In genomic region chr8:120227578-120227876, GRCm38 (mm10) we compare ENCODE assay signal across 9 mouse cellular contexts. TPM values are rescaled to one million over a fixed set of nuclear protein-coding genes. Genes with fewer than 3 reads are reported as not detected.
DNase-seq lines count a peak whose midpoint lies in the region; ATAC-seq and TF ChIP-seq lines count a peak whose summit lies in the region.
"Had no signal": no experiment of that assay in that cellular context is flagged by ENCODE, and none has a peak within 500 bp of the region (broad histone marks: within the 10 kb centered on the region; RNA-seq: fewer than 3 reads in every experiment).

No protein-coding gene starts in this region.

- no peaks in the 10 kb centered on the region for H3K9me3 ChIP-seq in kidney, postnatal 0 days (replicated peaks; ENCODE audit: low read length)
- no peaks in the 10 kb centered on the region for H3K9me3 ChIP-seq in embryonic facial prominence, embryonic 15.5 days (replicated peaks)
- no peaks in the 10 kb centered on the region for H3K9me3 ChIP-seq in hindbrain, postnatal 0 days (ENCODE audit: low read length)
- no peaks in the 10 kb centered on the region for H3K9me3 ChIP-seq in neural tube, embryonic 13.5 days

- H3K36me3 ChIP-seq in kidney, postnatal 0 days (ENCODE audit: insufficient read depth, low read length), result no peaks in the 10 kb centered on the region
- H3K36me3 ChIP-seq in embryonic facial prominence, embryonic 15.5 days, result no peaks in the 10 kb centered on the region
- no peaks in the 10 kb centered on the region for H3K36me3 ChIP-seq in hindbrain, postnatal 0 days (ENCODE audit: insufficient read depth, low read length)
- H3K36me3 ChIP-seq in neural tube, embryonic 13.5 days, result no peaks in the 10 kb centered on the region

- no peak overlapping the region; the same call in 1 of the 2 replicates for H3K4me3 ChIP-seq in kidney, postnatal 0 days (replicated peaks; ENCODE audit: low read depth, low read length)
- peak overlapping the region; percentile 65 for H3K4me3 ChIP-seq in embryonic facial prominence, embryonic 15.5 days (replicated peaks)
- H3K4me3 ChIP-seq in hindbrain, postnatal 0 days (ENCODE audit: low read length), result no peak overlapping the region; the same call in 1 of the 2 replicates
- H3K4me3 ChIP-seq in neural tube, embryonic 13.5 days, result peak overlapping the region; percentile 63

- H3K4me2 ChIP-seq in kidney, postnatal 0 days (ENCODE audit: low read length), result peak overlapping the region; percentile 95
- peak overlapping the region; percentile 97 for H3K4me2 ChIP-seq in embryonic facial prominence, embryonic 15.5 days (replicated peaks)
- peak overlapping the region; percentile 80 for H3K4me2 ChIP-seq in hindbrain, postnatal 0 days (ENCODE audit: low read depth, low read length)
- peak overlapping the region; percentile 82 for H3K4me2 ChIP-seq in neural tube, embryonic 13.5 days

- no peak overlapping the region for H3K9ac ChIP-seq in kidney, postnatal 0 days (ENCODE audit: low read depth, low read length)
- no peak overlapping the region for H3K9ac ChIP-seq in embryonic facial prominence, embryonic 15.5 days
- no peak overlapping the region for H3K9ac ChIP-seq in hindbrain, postnatal 0 days (replicated peaks; ENCODE audit: low read length)
- H3K9ac ChIP-seq in neural tube, embryonic 13.5 days, result peak overlapping the region; percentile 59; the same call in 1 of the 2 replicates

- ATAC-seq in kidney, postnatal 0 days (replicated peaks; ENCODE audit: low FRiP score, low read depth), result no peak
- ATAC-seq in embryonic facial prominence, embryonic 15.5 days (ENCODE audit: insufficient number of reproducible peaks, low FRiP score, low TSS enrichment, low read depth), result no peak
- ATAC-seq in hindbrain, postnatal 0 days, result no peak
- peak; percentile 17 for ATAC-seq in neural tube, embryonic 13.5 days (ENCODE audit: low read depth)
- no peak for ATAC-seq in inflammation-experienced regulatory T-cells, adult 6 months

- peaks cover 37% of the 10 kb centered on the region for H3K4me1 ChIP-seq in kidney, postnatal 0 days (replicated peaks; ENCODE audit: insufficient read depth, low read length)
- H3K4me1 ChIP-seq in embryonic facial prominence, embryonic 15.5 days, result peaks cover 83% of the 10 kb centered on the region
- H3K4me1 ChIP-seq in hindbrain, postnatal 0 days (ENCODE audit: insufficient read depth, low read length), result peaks cover 28% of the 10 kb centered on the region; the same call in 1 of the 2 replicates
- peaks cover 88% of the 10 kb centered on the region for H3K4me1 ChIP-seq in neural tube, embryonic 13.5 days (replicated peaks)

- DNase-seq in kidney, postnatal 0 days (ENCODE audit: low spot score), result no peak
- no peak for DNase-seq in kidney, postnatal 14 days
- DNase-seq in hindbrain, postnatal 0 days (ENCODE audit: low spot score), result no peak
- DNase-seq in spleen, postnatal 4 days (ENCODE audit: low spot score in 2 of 2), result no peak
- no peak for DNase-seq in yolk sac, embryonic 10.5 days (ENCODE audit: low spot score)

- H3K27ac ChIP-seq in kidney, postnatal 0 days, result no peak overlapping the region
- H3K27ac ChIP-seq in embryonic facial prominence, embryonic 15.5 days (replicated peaks), result peak overlapping the region; percentile 70
- H3K27ac ChIP-seq in hindbrain, postnatal 0 days, result 0 out of 2 replicates have a peak overlapping the region, but pooled peaks have one; percentile 0
- H3K27ac ChIP-seq in neural tube, embryonic 13.5 days (replicated peaks), result peak overlapping the region; percentile 77

- peaks cover 5% of the 10 kb centered on the region; the same call in 1 of the 2 replicates for H3K27me3 ChIP-seq in kidney, postnatal 0 days (ENCODE audit: insufficient read depth, low read length)
- H3K27me3 ChIP-seq in embryonic facial prominence, embryonic 15.5 days, result no peaks in the 10 kb centered on the region
- H3K27me3 ChIP-seq in hindbrain, postnatal 0 days (ENCODE audit: insufficient read depth, low read length), result no peaks in the 10 kb centered on the region
- H3K27me3 ChIP-seq in neural tube, embryonic 13.5 days, result peaks cover 25% of the 10 kb centered on the region

- no peak for TF ChIP-seq CTCF in kidney, postnatal 0 days (IDR thresholded peaks at IDR 0.05; ENCODE audit: low read depth)
- TF ChIP-seq CTCF in hindbrain, postnatal 0 days (IDR thresholded peaks at IDR 0.05; ENCODE audit: low read depth), result no peak

RNA-seq across cellular contexts. Expression of gene Gse1, which starts 0.7 kb away (rescaled TPM):
- polyA plus RNA-seq in kidney, postnatal 0 days (2015; fragmentation: Nextera tagmentation; extraction: Ambion mirVana), result 5.9 and 8.4 TPM in 2 replicates
- polyA plus RNA-seq in embryonic facial prominence, embryonic 15.5 days (2015; fragmentation: Nextera tagmentation; extraction: Ambion mirVana), result 11.1 and 12.0 TPM in 2 replicates
- total RNA-seq in hindbrain, postnatal 0 days (2014; rRNA removed), result 37.5 and 48.3 TPM in 2 replicates
- polyA plus RNA-seq in hindbrain, postnatal 0 days (2015; fragmentation: Nextera tagmentation; extraction: Ambion mirVana), result 12.3 and 13.4 TPM in 2 replicates
- polyA plus RNA-seq in neural tube, embryonic 13.5 days (2015; fragmentation: Nextera tagmentation; extraction: Ambion mirVana), result 17.0 and 17.1 TPM in 2 replicates
- 1 to 10 TPM; 2.0 to 4.0 (median 3.2) TPM for polyA plus RNA-seq in inflammation-experienced regulatory T-cells, adult 6 months (2017; shearing (Covaris generic))

RNA-seq across cellular contexts. Expression of gene Fam92b, which starts 50.3 kb away (rescaled TPM):
- polyA plus RNA-seq in kidney, postnatal 0 days (2015; fragmentation: Nextera tagmentation; extraction: Ambion mirVana), result not detected in 2 replicates
- 6.6 and 11.4 TPM in 2 replicates for polyA plus RNA-seq in embryonic facial prominence, embryonic 15.5 days (2015; fragmentation: Nextera tagmentation; extraction: Ambion mirVana)
- 1.2 and 3.3 TPM in 2 replicates for total RNA-seq in hindbrain, postnatal 0 days (2014; rRNA removed)
- 1.6 and 2.0 TPM in 2 replicates for polyA plus RNA-seq in hindbrain, postnatal 0 days (2015; fragmentation: Nextera tagmentation; extraction: Ambion mirVana)
- 2.3 and 2.7 TPM in 2 replicates for polyA plus RNA-seq in neural tube, embryonic 13.5 days (2015; fragmentation: Nextera tagmentation; extraction: Ambion mirVana)
- polyA plus RNA-seq in inflammation-experienced regulatory T-cells, adult 6 months (2017; shearing (Covaris generic)), result not detected
- total RNA-seq: gastrocnemius, adult 8-10 months had no signal

Comparison
In these comparisons a context has a peak if more than half of its experiments do, and no peak if none do; other contexts are left out.
1. H3K4me3 ChIP-seq: peak in embryonic facial prominence, embryonic 15.5 days (single experiment) and neural tube, embryonic 13.5 days (single experiment); none in kidney, postnatal 0 days (single experiment) and hindbrain, postnatal 0 days (single experiment).
2. Peak in every context shown above with its lines, with median percentiles within 50 percentile points of each other: H3K4me2 ChIP-seq.